In genomic region chr6:99175377-99175776, GRCm38 (mm10) we compare ENCODE assay signal across 12 mouse cellular contexts.
DNase-seq lines count a peak whose midpoint lies in the region; ATAC-seq and TF ChIP-seq lines count a peak whose summit lies in the region.
"Had no signal": no experiment of that assay in that cellular context is flagged by ENCODE, and none has a peak within 500 bp of the region (broad histone marks: within the 10 kb centered on the region; RNA-seq: fewer than 3 reads in every experiment).

No protein-coding gene starts in this region.

- H3K27me3 ChIP-seq in liver, embryonic 13.5 days = no peaks in the 10 kb centered on the region
- H3K27me3 ChIP-seq in midbrain, postnatal 0 days (ENCODE audit: insufficient read depth, low read length) = no peaks in the 10 kb centered on the region
- no peaks in the 10 kb centered on the region for H3K27me3 ChIP-seq in forebrain, postnatal 0 days (ENCODE audit: insufficient read depth, low read length)
- H3K27me3 ChIP-seq: megakaryocyte, embryonic 14.5 days had no signal

- H3K4me2 ChIP-seq in liver, embryonic 13.5 days = no peak overlapping the region
- H3K4me2 ChIP-seq in midbrain, postnatal 0 days (ENCODE audit: low read depth, low read length, poor library complexity, severe bottlenecking) = no peak overlapping the region
- no peak overlapping the region for H3K4me2 ChIP-seq in forebrain, postnatal 0 days (ENCODE audit: low read depth)

- ATAC-seq in granulocyte monocyte progenitor cell, adult 5-6 weeks (replicated peaks; ENCODE audit: poor library complexity, severe bottlenecking) = peak; percentile 94
- ATAC-seq in liver, embryonic 13.5 days (ENCODE audit: low read depth) = peak; percentile 47; the same call in 1 of the 2 replicates
- peak; percentile 33; the same call in 1 of the 2 replicates for ATAC-seq in neutrophil, adult 5-6 weeks (ENCODE audit: extremely low read depth, insufficient number of reproducible peaks, low FRiP score, poor library complexity, severe bottlenecking)
- no peak for ATAC-seq in midbrain, postnatal 0 days (ENCODE audit: low FRiP score)
- no peak for ATAC-seq in forebrain, postnatal 0 days
- ATAC-seq: CD4-positive, CD25-positive, alpha-beta regulatory T cell, adult 4 months had no signal

- peaks cover 35% of the 10 kb centered on the region for H3K4me1 ChIP-seq in liver, embryonic 13.5 days (replicated peaks)
- H3K4me1 ChIP-seq in midbrain, postnatal 0 days (ENCODE audit: insufficient read depth, low read length) = no peaks in the 10 kb centered on the region
- no peaks in the 10 kb centered on the region for H3K4me1 ChIP-seq in forebrain, postnatal 0 days (ENCODE audit: insufficient read depth)

- peak; percentile 14 for DNase-seq in gastrocnemius, postnatal 25 days
- DNase-seq in gastrocnemius, postnatal 10 days = no peak
- DNase-seq in liver, embryonic 13.5 days = no peak
- DNase-seq in midbrain, postnatal 0 days (ENCODE audit: low spot score) = no peak
- DNase-seq in left cerebral cortex, adult 8-10 months (ENCODE audit: low spot score in 2 of 2) = no peak
- no peak for DNase-seq in forebrain, postnatal 0 days
- DNase-seq: right cerebral cortex, adult 18-20 months had no signal

- H3K4me3 ChIP-seq in liver, embryonic 13.5 days (replicated peaks) = no peak overlapping the region
- no peak overlapping the region for H3K4me3 ChIP-seq in midbrain, postnatal 0 days (ENCODE audit: low read depth, low read length)
- H3K4me3 ChIP-seq in forebrain, postnatal 0 days (ENCODE audit: low read depth, low read length) = no peak overlapping the region
- H3K4me3 ChIP-seq: megakaryocyte, embryonic 14.5 days had no signal

- 63% methylated on average over 5 of the region's 5 CpGs for WGBS in liver, embryonic 13.5 days (ENCODE audit: insufficient replicate concordance)
- 80% methylated on average over 5 of the region's 5 CpGs for WGBS in midbrain, postnatal 0 days
- 81% methylated on average over 5 of the region's 5 CpGs for WGBS in forebrain, postnatal 0 days

- no peak for TF ChIP-seq CTCF in midbrain, postnatal 0 days (IDR thresholded peaks at IDR 0.05)
- TF ChIP-seq CTCF in forebrain, postnatal 0 days (IDR thresholded peaks at IDR 0.05; ENCODE audit: low read depth) = no peak

- H3K9ac ChIP-seq in liver, embryonic 13.5 days = no peak overlapping the region
- H3K9ac ChIP-seq in midbrain, postnatal 0 days (replicated peaks; ENCODE audit: low read length, poor library complexity, severe bottlenecking) = no peak overlapping the region
- H3K9ac ChIP-seq in forebrain, postnatal 0 days = no peak overlapping the region

- no peaks in the 10 kb centered on the region for H3K36me3 ChIP-seq in liver, embryonic 13.5 days
- H3K36me3 ChIP-seq in midbrain, postnatal 0 days (ENCODE audit: insufficient read depth, low read length) = no peaks in the 10 kb centered on the region
- H3K36me3 ChIP-seq in forebrain, postnatal 0 days (ENCODE audit: insufficient read depth) = no peaks in the 10 kb centered on the region

- H3K9me3 ChIP-seq in liver, embryonic 13.5 days (replicated peaks) = no peaks in the 10 kb centered on the region
- H3K9me3 ChIP-seq in midbrain, postnatal 0 days (ENCODE audit: low read length) = no peaks in the 10 kb centered on the region
- no peaks in the 10 kb centered on the region for H3K9me3 ChIP-seq in forebrain, postnatal 0 days (ENCODE audit: low read length)
- H3K9me3 ChIP-seq: megakaryocyte, embryonic 14.5 days had no signal

- H3K27ac ChIP-seq in liver, embryonic 13.5 days = peak overlapping the region; percentile 34
- H3K27ac ChIP-seq in midbrain, postnatal 0 days (ENCODE audit: low read depth, low read length) = no peak overlapping the region
- H3K27ac ChIP-seq in forebrain, postnatal 0 days (ENCODE audit: low read depth, low read length) = no peak overlapping the region
- H3K27ac ChIP-seq: kidney, postnatal 0 days had no signal

Comparison
In these comparisons a context has a peak if more than half of its experiments do, and no peak if none do; other contexts are left out.
1. ATAC-seq: peak in granulocyte monocyte progenitor cell, adult 5-6 weeks (single experiment), liver, embryonic 13.5 days (single experiment) and neutrophil, adult 5-6 weeks (single experiment); none in midbrain, postnatal 0 days (single experiment) and forebrain, postnatal 0 days (single experiment).